Mouse (Mus musculus) frontal cortex, postnatal 10 days (tissue): ENCODE results near the gene Krt82.
A peak's percentile ranks its signal among the peaks of the same experiment; 100 is the strongest.

ENCODE experiments used
- DNase-seq, 2 experiments: peaks; one replicate each; pipeline ENCODE4 v3.0.0; 2022; ENCODE audit warnings: low spot score in 2 of 2, mixed read lengths in 1 of 2

The Krt82 gene

GRCm38 (mm10) chr15:101550567-101550966 is at the start of gene Krt82:
TSS of gene Krt82 (minus strand) at chr15:101550667.
- DNase-seq = no peak

DNA sequence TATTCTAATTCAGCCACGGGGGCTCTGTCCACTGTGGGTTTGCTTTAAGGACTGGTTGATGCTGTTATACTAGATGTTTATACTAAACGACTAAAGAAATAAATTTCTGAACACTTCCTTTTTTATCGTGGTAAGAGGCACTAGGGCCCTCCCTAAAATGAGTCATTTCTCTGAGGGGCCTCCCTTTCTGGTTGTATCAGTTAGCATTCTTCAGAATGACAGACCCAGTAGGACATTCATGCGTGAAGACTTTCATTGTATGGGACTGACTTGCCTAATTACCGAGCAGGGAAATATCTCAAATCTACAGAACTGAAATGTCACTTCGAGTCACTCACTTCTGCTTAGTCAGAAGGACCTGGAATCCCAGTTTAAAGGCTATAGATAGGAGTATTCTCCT is 48.7 kb upstream of the Krt82 start:
- DNase-seq = no peak

DNA sequence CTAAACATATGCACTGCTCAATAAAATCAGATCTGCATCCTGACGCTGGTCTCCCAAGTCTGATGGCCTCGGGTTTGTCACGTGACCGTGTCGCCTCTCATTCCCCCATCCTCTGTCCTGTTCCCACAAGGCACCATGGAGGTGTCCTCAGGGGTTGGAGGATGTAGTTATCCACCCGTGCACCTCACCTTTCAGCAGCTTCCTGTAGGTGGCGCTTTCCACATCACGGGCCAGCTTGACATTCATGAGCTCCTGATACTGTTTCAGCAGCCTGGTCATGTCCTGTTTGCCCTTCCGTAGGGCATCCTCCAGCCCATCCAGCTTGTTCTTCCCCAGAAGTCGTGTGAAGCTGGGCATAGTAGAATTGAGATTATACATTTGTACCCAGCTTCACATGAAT is 37.7 kb upstream of the Krt82 start:
- DNase-seq = no peak

- no peak for DNase-seq
Observed at GRCm38 (mm10) chr15:101584456-101584855, 34.0 kb upstream of the Krt82 start.

DNA sequence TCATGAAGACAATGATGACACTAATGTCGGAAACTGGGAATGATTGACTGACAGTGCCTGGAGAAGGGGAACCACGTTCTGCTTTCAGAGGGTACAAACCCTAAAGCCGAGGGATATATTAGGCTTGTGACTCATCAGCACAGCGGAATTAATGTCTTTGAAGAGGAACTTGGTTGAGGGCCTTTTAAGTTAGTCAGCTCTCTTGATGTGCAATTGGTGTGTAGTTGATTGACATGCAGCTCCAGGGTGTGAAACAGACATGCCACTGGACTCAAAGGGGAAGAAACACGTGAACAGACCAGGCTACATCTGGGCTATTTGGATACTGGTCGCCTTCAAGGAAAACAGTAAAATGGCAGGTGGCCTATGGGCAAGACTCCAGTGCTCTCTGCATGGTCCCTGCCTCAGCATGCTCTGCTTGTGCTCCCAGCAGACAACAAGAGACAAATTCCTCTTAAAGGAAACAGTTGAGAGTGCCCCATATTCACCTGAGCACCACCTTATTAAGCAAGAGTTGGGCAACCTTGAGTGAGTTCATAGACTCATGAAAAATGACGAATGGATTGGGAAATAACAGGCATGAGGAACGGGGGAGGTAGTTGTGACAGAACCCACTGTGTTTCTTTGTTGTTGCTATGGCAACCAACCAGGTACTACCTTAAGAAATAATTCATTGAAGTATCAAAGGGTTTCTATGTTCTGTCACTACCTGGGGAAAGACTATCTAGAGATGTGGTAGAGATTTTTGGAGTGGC is 32.9 kb upstream of the Krt82 start:
- DNase-seq = no peak

- DNase-seq = no peak
Observed at GRCm38 (mm10) chr15:101581701-101582100, 31.2 kb upstream of the Krt82 start.

GRCm38 (mm10) chr15:101575506-101575905 is 25.0 kb upstream of the Krt82 start:
- DNase-seq = no peak

DNA sequence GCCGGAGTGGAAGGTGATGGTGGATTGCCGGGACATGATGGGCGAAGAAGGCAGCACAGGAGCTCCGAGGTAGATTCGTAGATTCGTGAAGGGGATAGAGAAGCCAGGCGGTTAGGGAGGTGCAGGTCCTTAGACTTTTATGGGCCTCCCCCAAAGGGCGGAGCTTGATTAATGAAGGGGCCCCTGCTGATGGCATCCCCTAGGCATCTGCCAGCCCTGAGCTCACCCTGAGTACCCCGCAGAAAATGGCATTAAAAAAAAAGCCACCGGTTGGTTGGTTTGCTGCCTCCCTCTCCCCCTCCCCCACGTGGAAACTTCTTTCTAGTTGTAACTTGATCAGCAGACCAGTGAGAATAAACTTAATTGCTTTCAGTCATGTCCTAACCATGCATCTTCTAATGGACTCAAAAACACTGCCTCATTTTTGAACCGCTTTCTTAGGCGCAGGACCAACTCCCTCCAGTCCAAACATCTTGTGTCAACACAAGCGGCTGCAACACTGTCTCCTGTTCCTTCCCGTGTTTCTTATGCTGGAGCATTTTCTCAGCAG is 23.4 kb upstream of the Krt82 start, which contains the start of gene Krt75:
TSS of gene Krt75 (minus strand) at position 109 of the 550 bp plus-strand sequence.
- DNase-seq = no peak

- DNase-seq = no peak
Observed at GRCm38 (mm10) chr15:101567780-101568179, 17.3 kb upstream of the Krt82 start.

DNA sequence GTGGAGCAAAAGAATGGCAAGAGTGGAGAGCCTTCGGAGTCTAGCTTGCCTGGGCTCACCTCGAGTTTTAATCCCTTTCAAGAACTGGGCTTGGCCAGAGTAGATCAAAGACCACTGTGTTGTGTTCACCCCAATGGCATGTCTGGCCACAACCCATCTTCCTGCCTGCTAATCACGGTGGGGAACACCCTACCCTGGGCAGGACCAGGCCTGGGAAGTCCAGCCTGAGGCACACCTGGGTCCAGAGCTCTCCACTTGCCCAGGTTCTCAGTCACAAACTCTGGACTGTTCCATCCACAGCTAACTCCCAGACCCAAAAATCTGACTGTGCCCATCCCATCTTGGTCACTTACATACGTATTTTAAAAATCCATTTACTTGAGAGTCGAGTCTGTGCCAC is 12.4 kb upstream of the Krt82 start, which contains the start of gene Krt90:
TSS of gene Krt90 (minus strand) at position 101 of the 400 bp plus-strand sequence.
- no peak for DNase-seq

- no peak for DNase-seq
Observed at GRCm38 (mm10) chr15:101558034-101558646, 7.7 kb upstream of the Krt82 start.

DNA sequence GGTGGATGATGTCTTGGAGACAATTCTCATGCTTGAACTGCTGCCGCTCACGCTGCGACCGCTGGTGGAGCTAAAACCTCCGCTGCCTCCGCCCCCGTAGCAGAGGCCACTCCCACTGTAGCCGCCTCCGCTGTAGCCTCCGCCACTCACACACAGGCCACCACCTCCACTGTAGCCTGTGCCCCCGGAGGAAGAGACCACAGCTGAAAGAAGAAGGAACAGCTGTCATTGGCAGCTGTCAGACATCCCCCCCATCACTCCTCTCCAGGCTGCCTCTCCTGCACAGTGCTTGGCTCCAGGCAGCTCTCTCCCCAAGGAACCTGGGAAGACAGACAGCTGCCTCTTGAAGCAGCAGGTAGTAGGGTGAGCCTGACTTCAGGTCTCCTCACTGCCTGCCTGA is 2.7 kb upstream of the Krt82 start:
- peak; percentile 19 to 22 for DNase-seq

DNA sequence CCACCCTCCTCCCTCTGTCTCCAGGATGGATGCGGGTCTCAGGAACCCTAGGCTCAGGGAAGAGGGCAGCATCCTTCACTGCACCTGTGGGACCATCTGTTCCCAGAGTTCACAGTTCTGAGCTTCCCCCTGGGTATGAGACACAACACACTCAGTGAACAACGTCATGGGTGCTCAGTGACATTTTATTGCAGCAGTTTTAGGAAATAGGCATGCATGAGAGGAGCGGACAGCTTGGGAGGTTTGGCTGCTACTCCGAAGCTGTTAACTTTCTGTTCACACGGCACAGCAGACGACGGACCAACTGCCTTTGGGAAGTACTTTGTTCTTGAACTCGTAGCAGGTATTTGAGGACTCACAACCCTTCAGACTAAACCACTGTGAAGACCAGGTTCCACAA is 1.7 kb upstream of the Krt82 start:
- DNase-seq = no peak

DNA sequence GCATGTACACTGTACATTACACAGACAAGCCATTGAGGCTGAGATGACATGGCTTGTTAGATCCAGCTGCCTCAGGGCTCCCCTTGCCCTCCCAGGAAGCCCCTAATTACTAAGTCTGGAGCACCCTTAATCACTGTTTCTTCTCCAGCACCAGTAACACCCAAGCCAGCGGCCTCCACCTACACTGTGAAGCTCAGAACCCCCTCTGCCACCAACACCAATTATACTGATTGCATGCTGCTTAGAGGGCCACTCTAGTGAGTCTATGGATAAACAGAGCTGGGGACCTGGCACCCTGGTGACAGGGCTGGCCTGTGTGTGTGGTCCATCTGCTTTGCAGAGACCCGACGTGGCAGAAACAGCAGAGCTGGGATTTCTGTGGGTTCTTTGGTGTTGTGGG is 6.0 kb downstream of the Krt82 start:
- DNase-seq = no peak

- no peak for DNase-seq
Observed at GRCm38 (mm10) chr15:101542543-101542942, 7.9 kb downstream of the Krt82 start.

DNA sequence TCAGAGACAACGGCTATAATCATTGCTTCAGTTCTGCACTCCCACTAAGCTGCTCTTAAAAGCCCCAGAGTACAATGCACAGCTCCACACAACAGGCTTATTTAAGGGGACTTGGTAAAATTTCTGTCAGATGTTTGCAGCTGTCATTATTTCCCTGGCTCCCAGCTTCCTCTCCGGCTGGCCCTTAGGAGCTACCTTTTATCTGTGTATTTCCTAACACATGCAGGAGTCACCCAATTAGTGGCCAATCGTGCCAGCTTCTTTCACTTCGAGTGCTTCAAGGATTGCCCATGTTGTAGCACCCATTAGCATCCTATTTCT is 11.9 kb downstream of the Krt82 start:
- no peak for DNase-seq

DNA sequence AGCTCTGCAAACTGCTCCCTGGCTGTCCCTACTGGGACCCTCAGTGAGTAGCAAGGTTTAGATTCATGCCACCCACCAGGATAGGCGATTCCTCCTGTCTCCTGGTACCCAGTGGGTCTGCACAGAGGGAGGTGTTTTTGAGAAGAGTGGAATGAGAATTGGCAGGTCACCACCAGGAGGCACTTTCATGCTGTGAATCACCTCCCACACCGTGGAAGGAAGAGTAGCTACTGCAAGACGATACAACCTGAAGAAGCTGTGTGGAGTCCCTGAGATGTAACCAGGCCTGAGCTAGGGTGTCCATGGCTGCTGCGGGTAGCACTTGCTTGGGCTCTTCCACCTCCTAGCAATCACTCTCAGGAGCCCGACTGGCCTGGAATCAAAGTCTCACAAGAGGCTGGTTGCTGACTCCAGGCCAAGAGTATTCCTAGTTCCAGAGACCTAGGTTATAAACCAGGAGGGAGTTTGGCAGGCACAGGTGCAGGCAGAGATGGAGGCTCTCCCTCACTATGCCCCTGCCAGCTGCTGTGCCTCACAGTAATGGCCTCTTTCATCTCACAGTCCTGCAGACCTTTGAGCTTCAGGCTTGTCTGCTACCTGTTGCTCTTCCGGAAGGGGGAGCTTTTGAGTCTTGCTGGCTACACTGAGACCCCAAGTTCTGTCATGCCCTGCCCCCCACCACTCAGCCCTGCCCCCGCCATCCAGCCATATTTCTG is 12.4 kb downstream of the Krt82 start:
- DNase-seq = no peak

- DNase-seq = no peak
Observed at GRCm38 (mm10) chr15:101536054-101536850, 14.2 kb downstream of the Krt82 start.

- DNase-seq = no peak
Observed at GRCm38 (mm10) chr15:101532720-101533119, 17.7 kb downstream of the Krt82 start, which contains the start of gene Krt84. TSS of gene Krt84 (minus strand) at chr15:101532820.

DNA sequence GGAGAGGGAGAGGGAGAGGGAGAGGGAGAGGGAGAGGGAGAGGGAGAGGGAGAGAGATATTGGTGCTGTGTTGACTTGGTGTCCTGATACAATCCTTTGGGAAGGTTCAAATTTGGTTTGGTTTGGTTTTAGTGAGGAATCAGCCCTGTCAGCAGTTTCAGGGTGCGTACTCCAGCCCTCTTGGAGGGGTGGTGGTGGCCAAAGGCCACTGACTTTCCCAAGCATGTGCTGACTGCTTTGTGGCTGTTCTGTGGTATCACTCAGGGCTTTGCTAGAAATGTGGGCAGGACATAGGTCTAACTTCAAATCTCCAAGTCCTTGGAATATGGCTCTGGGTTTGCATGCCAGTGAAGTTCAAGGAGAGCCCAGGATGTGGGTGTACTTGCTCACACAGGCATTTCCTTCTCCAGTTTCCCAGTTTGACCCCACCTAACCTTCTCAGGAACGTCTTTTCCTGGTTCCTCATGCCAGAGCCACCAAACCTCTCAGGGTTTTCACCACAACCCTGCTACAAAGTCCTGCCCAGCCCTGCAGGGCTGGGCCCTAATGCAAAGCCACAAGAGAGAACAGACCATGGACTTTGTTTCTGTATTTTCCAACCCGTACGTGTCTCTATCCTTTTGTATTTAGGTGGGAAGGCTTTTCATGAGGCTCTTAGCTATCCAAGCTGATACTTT is 27.8 kb downstream of the Krt82 start:
- no peak for DNase-seq

- peak; percentile 39 to 75 for DNase-seq
Observed at GRCm38 (mm10) chr15:101519792-101520191, 30.7 kb downstream of the Krt82 start.
